Mouse (Mus musculus) stomach, embryonic 15.5 days (tissue): ENCODE data around the gene Tiam1. TPM values are rescaled to one million over a fixed set of nuclear protein-coding genes. Genes with fewer than 3 reads are reported as not detected.

Experiments
- ATAC-seq: fragments of 200-750 bp; cut with Nextera tagmentation; 2 replicates; pipeline ENCODE4 v1.8.0; 2017; ENCODE audit warnings: low read depth, moderate number of reproducible peaks, moderate TSS enrichment; ENCODE audit not compliant: insufficient read depth, low FRiP score
- H3K27ac ChIP-seq: fragments of 300-500 bp; sonication (generic); 2 replicates; pipeline ENCODE4 v1.5.1; 2015; ENCODE audit warnings: mild to moderate bottlenecking, inconsistent platforms
- H3K27me3 ChIP-seq: fragments of 300-500 bp; sonication (generic); replicated peaks from 2 replicates; pipeline ENCODE4 v1.6.1; 2015; ENCODE audit warnings: inconsistent platforms
- H3K36me3 ChIP-seq: fragments of 300-500 bp; sonication (generic); 2 replicates; pipeline ENCODE4 v1.6.1; 2015; ENCODE audit warnings: inconsistent platforms
- H3K4me1 ChIP-seq: fragments of 300-500 bp; sonication (generic); 2 replicates; pipeline ENCODE4 v1.6.1; 2015; ENCODE audit warnings: inconsistent platforms
- H3K4me2 ChIP-seq: fragments of 300-500 bp; sonication (generic); 2 replicates; pipeline ENCODE4 v1.6.1; 2015; ENCODE audit warnings: mild to moderate bottlenecking, inconsistent platforms
- H3K4me3 ChIP-seq: fragments of 300-500 bp; sonication (generic); replicated peaks from 2 replicates; pipeline ENCODE4 v1.5.1; 2015; ENCODE audit warnings: inconsistent platforms
- H3K9ac ChIP-seq: fragments of 300-500 bp; sonication (generic); 2 replicates; pipeline ENCODE4 v1.6.1; 2015; ENCODE audit warnings: inconsistent platforms
- H3K9me3 ChIP-seq: fragments of 300-500 bp; sonication (generic); 2 replicates; pipeline ENCODE4 v1.6.1; 2016; ENCODE audit warnings: inconsistent platforms
- WGBS: fragments of 180-500 bp; shearing (Covaris S2); methylation state at CpG from one replicate; pipeline ENCODE4 v1.1.7; 2015; 5-methylcytosine and 5-hydroxymethylcytosine counted together
- polyA plus RNA-seq: library from polyadenylated mRNA; unstranded; fragments of >200 nt; fragmentation: Nextera tagmentation; extraction: Ambion mirVana; gene quantifications from 2 replicates; pipeline ENCODE4 v1.2.1, GENCODE M21; 2015

The Tiam1 gene
- polyA plus RNA-seq, 1 experiment from 2014 or later, result 19.5 TPM

DNA sequence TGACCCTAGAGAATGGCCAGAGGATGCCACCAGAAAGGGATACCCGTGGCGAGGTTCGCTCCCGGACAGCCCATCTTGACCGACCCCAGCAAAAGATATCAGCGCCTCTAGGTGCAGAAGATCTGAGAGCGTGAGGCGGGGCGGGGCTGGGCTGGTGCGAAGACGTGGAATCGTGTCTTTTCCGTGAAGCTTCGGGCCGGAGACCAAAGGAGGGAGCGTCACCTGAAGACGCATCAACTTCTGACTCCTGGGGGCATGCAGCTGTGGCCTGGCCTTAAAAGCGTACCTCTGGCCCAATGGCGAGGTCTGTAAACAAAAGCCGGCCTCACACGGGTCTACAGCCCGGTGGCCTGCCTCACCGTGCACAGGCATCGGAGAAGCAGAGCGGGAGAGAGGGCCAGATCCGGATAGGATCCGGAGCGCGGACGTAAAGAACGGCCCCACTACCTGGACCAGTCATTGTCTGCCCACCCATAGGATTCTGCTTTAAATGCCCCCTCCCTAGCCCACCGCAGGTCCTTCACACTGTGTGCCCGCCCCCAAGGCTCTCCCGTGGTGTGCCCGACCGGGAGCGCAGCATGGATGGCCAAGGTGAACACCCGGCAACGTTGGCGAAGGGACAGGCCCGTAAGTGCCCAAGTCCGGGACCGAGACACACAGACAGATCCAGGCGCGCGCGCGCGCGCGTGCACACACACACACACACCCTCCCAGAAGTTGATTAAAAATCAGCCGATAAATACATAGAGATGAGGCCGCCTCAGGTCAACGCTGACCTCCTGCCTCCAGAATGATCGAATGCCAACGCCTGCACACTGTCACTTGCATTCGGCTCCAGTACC, 774 bp downstream of the Tiam1 start:
- peak overlapping the region; percentile 73 for H3K4me3 ChIP-seq
- peak overlapping the region; percentile 100 for H3K4me2 ChIP-seq
- WGBS, result under 1% methylated on average over 57 of the region's 57 CpGs
- peak overlapping the region; percentile 57 for H3K27ac ChIP-seq
- no peaks in the 10 kb centered on the region for H3K36me3 ChIP-seq
- H3K9me3 ChIP-seq, result no peaks in the 10 kb centered on the region
- no peak for ATAC-seq
- H3K4me1 ChIP-seq, result peaks cover 17% of the 10 kb centered on the region
- peak overlapping the region; percentile 53 for H3K9ac ChIP-seq
- H3K27me3 ChIP-seq, result no peaks in the 10 kb centered on the region

DNA sequence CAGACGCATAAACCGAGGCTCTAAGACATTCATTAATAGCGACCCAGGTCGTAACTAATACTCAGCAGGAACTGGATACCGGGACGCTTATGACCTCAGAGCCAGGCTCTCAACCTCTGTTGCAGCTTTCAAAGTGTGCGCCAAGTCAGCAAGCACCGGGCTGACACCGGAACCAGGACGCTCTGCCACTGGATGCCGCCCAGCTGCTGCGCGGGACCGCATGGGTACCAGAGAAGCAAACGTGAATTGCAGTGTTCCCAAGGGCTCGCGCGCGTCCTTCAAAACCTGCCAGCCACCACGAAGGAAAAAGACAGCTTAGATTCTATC, 1.4 kb downstream of the Tiam1 start:
- H3K36me3 ChIP-seq, result no peaks in the 10 kb centered on the region

DNA sequence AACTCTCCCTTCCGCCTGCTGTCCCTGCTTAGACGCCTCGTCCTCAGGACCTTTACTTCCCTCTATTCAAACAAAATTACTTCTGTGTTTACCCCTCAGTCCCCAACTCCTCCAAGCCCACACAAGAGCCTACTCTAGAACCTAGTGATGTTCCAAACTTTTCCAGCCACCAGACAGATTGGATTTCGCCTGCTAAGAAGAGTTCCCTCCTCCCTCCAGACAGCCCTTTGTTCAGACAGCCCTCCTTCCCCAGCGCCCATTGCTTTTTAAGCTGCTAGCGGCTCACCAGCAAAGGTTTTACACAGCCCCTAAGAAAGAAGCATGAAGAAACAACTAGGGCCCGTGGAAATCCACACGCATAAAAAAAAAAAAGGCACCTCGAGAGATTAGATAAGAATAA, 2.0 kb downstream of the Tiam1 start:
- ATAC-seq, result no peak
- H3K4me1 ChIP-seq, result peaks cover 17% of the 10 kb centered on the region
- H3K27ac ChIP-seq, result no peak overlapping the region
- H3K27me3 ChIP-seq, result no peaks in the 10 kb centered on the region
- WGBS, result 44% methylated on average over 9 of the region's 9 CpGs
- no peak overlapping the region for H3K4me3 ChIP-seq
- H3K9ac ChIP-seq, result no peak overlapping the region
- no peaks in the 10 kb centered on the region for H3K9me3 ChIP-seq
- peak overlapping the region; percentile 100 for H3K4me2 ChIP-seq
- no peaks in the 10 kb centered on the region for H3K36me3 ChIP-seq

More for the DNA sequence above, 1.4 kb downstream of the Tiam1 start:
- Histone ChIP-seq H3K4me3 (peak overlapping the region; percentile 73), H3K9ac (no peak overlapping the region), H3K27me3 (no peaks in the 10 kb centered on the region), H3K27ac (no peak overlapping the region), H3K4me1 (peaks cover 17% of the 10 kb centered on the region), H3K4me2 (peak overlapping the region; percentile 100), H3K9me3 (no peaks in the 10 kb centered on the region)
- 4% methylated on average over 20 of the region's 20 CpGs for WGBS
- ATAC-seq, result no peak

DNA sequence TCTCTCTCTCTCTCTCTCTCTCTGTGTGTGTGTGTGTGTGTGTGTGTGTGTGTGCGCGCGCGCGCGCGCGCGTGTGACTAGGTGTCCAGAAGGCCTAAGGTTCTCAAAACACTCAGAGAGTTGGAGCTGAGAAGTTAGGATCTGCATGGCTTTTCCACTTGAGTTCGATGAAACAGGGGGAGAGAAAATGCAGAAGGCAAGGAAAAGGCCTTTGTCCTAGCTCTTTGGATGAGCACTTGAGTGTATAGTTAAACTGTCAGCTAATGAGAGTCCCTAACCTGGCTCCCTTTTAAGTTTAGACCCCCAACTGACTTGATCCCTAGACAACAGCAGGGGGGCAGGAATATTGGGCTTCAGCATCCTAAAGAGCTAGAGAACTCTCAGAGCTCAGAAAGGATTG, 3.0 kb downstream of the Tiam1 start:
- no peak overlapping the region for H3K27ac ChIP-seq
- 89% methylated on average over 10 of the region's 10 CpGs for WGBS
- H3K9me3 ChIP-seq, result no peaks in the 10 kb centered on the region
- no peak for ATAC-seq
- no peak overlapping the region for H3K9ac ChIP-seq
- H3K27me3 ChIP-seq, result no peaks in the 10 kb centered on the region
- H3K4me2 ChIP-seq, result no peak overlapping the region
- no peak overlapping the region for H3K4me3 ChIP-seq
- no peaks in the 10 kb centered on the region for H3K36me3 ChIP-seq
- H3K4me1 ChIP-seq, result peaks cover 17% of the 10 kb centered on the region

DNA sequence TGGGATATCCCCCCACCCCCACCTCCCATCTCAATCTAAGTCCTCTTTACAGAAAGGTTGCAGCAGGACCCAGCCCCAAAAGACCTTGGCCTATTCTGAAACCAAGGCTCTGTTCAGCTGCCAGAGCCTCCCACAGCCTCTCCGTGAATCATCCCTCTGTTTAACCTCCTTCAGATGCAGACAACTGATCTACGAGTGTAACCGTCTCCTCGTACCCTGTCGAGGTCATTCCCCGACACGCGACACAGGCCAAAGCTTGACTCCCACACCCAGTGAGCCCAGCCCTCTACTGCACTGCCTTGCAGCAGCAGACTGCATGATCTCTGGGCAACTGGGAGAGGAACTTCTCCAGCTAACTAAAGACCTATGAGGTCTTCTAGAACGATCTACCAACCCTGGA, 3.9 kb downstream of the Tiam1 start:
- no peak overlapping the region for H3K4me2 ChIP-seq
- no peaks in the 10 kb centered on the region for H3K36me3 ChIP-seq
- H3K4me1 ChIP-seq, result peaks cover 16% of the 10 kb centered on the region
- no peak overlapping the region for H3K4me3 ChIP-seq
- WGBS, result 43% methylated on average over 9 of the region's 9 CpGs
- no peaks in the 10 kb centered on the region for H3K27me3 ChIP-seq
- H3K9me3 ChIP-seq, result no peaks in the 10 kb centered on the region
- ATAC-seq, result no peak
- H3K27ac ChIP-seq, result no peak overlapping the region
- no peak overlapping the region for H3K9ac ChIP-seq

DNA sequence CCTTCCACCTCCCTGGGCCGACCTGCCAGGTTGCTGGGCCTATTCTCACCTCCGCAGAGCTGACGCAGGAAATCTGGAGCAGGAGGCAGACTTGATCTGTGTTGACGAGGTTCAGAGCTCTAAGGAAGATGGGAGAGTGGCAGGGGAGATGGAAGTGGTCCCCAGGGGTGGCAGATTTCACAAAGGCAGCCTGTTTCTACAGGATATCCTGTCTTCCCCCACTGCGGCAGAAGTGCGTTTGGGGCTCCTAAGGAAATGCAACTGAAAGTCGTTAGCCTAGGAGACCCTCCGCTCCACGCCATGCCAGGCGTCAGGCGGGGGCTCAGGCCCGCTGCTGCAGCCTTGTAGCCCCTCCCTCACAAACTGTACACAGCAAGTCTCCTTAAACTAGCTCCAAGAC, 5.4 kb downstream of the Tiam1 start:
- Histone ChIP-seq H3K27ac (no peak overlapping the region), H3K4me3 (no peak overlapping the region), H3K36me3 (no peaks in the 10 kb centered on the region), H3K4me1 (peaks cover 13% of the 10 kb centered on the region), H3K9ac (no peak overlapping the region), H3K27me3 (no peaks in the 10 kb centered on the region), H3K9me3 (no peaks in the 10 kb centered on the region), H3K4me2 (no peak overlapping the region)
- no peak for ATAC-seq
- WGBS, result 69% methylated on average over 12 of the region's 12 CpGs

DNA sequence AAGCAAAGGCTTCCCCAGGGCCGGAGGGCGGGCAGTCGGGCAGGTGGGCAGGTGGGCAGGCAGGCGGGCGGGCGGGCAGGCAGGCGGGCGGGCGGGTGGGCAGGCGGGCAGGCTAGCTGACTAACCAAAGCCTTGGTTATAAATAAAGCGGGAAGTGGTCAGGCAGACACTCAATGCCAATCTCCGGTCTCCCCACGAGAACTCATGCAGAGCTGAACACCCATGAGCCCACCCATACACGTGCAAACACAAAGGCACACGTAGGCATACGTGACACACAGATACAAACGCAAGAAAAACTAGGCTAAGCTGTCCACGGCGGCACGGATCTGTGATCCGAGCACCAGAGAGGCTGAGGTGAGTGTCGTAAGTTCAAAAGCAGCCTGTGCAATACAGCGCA, 6.4 kb downstream of the Tiam1 start:
- Histone ChIP-seq H3K36me3 (no peaks in the 10 kb centered on the region), H3K9me3 (no peaks in the 10 kb centered on the region), H3K9ac (no peak overlapping the region), H3K4me3 (no peak overlapping the region), H3K27me3 (no peaks in the 10 kb centered on the region), H3K4me1 (peaks cover 11% of the 10 kb centered on the region), H3K4me2 (no peak overlapping the region), H3K27ac (no peak overlapping the region)
- WGBS, result 96% methylated on average over 23 of the region's 23 CpGs
- no peak for ATAC-seq

DNA sequence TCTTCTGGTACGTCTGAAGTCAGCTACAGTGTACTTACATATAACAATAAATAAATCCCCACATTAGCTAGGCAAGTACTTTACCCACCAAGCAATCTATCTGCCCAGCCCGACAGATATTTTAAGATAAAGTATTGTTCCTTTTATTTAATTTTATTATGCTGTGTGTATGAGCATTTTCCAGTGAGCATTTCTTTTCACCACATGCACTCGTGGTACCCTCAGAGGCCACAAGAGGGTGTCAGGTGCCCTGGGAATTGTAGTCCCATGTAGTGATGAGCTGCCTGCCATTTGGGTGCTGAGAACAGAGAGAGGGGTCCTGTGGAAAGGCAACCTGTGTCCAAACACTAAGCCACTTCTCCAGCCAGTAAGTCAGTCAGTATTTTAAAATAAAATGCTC, 8.0 kb downstream of the Tiam1 start:
- ATAC-seq, result no peak
- Histone ChIP-seq H3K9me3 (no peaks in the 10 kb centered on the region), H3K9ac (no peak overlapping the region), H3K36me3 (no peaks in the 10 kb centered on the region), H3K27ac (no peak overlapping the region), H3K4me1 (0 out of 2 replicates have a peak, but pooled peaks cover 4% of the 10 kb centered on the region), H3K4me3 (no peak overlapping the region), H3K27me3 (no peaks in the 10 kb centered on the region), H3K4me2 (no peak overlapping the region)
- 91% methylated on average over 3 of the region's 3 CpGs for WGBS

DNA sequence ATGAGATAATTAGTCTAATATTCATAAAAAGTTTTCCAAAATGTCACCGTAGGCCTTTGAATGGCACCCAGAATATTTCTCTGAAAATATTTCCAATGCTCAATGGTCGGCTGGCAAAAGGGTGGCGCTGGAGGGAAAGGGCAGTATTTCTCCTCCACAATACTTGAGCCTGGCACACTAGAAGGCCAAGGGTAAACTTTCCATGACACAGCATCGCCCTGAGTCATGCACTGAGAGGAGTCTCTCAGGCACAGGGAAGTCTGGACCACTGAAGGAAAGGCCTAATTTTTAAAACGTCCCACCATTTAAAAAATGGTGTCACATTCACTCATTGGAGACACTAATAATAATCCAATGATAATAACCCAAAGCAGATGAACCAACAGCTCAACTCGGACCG, 9.2 kb downstream of the Tiam1 start:
- Histone ChIP-seq H3K27ac (no peak overlapping the region), H3K9me3 (no peaks in the 10 kb centered on the region), H3K27me3 (no peaks in the 10 kb centered on the region), H3K4me3 (no peak overlapping the region), H3K4me2 (no peak overlapping the region), H3K9ac (no peak overlapping the region), H3K36me3 (no peaks in the 10 kb centered on the region), H3K4me1 (no peaks in the 10 kb centered on the region)
- WGBS, result 93% methylated on average over 7 of the region's 7 CpGs
- ATAC-seq, result no peak

DNA sequence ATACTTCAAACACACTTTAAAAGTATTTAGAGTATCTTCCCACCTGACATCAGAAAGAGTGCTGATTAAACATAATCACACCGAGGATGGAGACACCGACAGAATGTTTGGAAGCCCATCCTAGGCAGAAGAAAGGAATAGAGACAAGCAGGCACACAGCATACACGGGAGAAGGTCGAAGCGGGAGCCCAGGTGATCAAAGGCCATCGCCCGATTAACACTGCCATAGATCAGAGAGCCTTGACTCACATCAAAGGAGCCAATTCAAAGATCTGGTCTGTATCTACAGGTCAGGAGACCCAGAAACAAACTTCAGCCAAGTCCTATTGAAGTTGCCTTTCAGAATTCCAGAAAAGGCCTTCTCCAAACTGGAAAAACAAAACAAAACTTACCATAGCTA, 10.8 kb downstream of the Tiam1 start:
- H3K36me3 ChIP-seq, result no peaks in the 10 kb centered on the region
- WGBS, result 59% methylated on average over 7 of the region's 7 CpGs
- no peaks in the 10 kb centered on the region for H3K27me3 ChIP-seq
- no peaks in the 10 kb centered on the region for H3K9me3 ChIP-seq
- no peak overlapping the region for H3K4me2 ChIP-seq
- ATAC-seq, result no peak
- no peak overlapping the region for H3K9ac ChIP-seq
- H3K4me3 ChIP-seq, result no peak overlapping the region
- no peaks in the 10 kb centered on the region; the same call in 1 of the 2 replicates for H3K4me1 ChIP-seq
- H3K27ac ChIP-seq, result no peak overlapping the region

DNA sequence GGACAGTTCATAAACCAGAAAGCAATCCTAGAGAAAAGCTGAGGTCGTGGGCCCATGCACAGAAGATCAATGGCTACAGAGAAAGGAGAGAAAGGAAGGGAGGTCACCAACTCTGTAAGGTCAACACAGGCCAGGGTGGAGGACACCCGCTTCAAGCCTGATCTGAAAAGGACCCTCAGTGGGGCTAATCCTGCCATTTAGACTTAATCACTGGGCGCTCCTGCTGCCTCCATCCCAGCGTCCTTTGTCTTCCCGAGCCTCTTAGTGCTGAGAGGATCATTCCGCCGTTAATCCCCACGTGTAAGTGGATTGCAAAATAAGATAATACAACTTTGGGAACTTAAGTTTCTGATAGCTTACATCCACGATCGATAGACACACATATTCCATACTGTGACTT, 11.2 kb downstream of the Tiam1 start:
- WGBS, result 47% methylated on average over 10 of the region's 10 CpGs
- no peak for ATAC-seq

DNA sequence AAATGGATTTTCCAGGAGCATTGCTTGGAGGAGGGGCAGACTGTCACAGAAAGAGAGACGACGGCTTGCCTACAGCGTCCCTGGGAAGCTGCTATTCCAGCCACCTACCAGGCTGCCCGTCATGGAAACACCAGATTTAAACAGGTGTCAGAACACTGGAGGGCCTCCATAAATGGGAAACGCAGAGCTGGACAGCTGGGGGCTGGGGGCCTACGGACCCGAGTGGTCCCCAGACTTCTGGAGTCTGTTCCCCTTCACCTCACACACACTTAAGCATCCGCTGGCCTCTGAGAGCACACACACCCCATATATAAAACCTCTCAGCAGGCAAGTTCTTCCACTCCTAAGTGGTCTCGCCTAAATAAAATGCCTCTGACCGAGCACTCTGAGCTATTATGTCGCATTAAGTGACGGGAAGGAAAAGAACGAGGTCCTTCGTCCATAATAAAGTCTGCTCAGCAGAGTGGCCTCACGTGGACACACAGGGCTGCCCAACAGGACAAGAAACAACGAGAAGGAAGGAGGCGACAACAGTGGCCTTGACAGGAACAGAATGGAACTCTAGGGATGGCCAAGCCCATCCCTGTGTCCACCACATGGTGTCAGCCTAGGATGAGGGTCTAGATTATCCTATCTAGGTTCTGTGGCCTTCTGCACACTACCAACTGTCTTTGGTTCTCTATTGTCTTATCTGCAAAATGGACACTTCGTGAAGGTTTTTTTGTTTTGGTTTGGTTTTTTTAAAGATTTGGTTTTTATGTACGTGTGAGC, 14.6 kb downstream of the Tiam1 start:
- Histone ChIP-seq H3K27me3 (no peaks in the 10 kb centered on the region), H3K4me1 (peaks cover 8% of the 10 kb centered on the region; the same call in 1 of the 2 replicates), H3K27ac (no peak overlapping the region), H3K9me3 (no peaks in the 10 kb centered on the region), H3K4me2 (no peak overlapping the region), H3K9ac (no peak overlapping the region), H3K4me3 (no peak overlapping the region), H3K36me3 (no peaks in the 10 kb centered on the region)
- ATAC-seq, result no peak
- 47% methylated on average over 19 of the region's 19 CpGs for WGBS

More for the DNA sequence above, 11.2 kb downstream of the Tiam1 start:
- H3K4me2 ChIP-seq, result no peak overlapping the region
- H3K27me3 ChIP-seq, result no peaks in the 10 kb centered on the region
- no peaks in the 10 kb centered on the region; the same call in 1 of the 2 replicates for H3K4me1 ChIP-seq
- H3K9me3 ChIP-seq, result no peaks in the 10 kb centered on the region
- H3K36me3 ChIP-seq, result no peaks in the 10 kb centered on the region
- H3K27ac ChIP-seq, result no peak overlapping the region
- H3K9ac ChIP-seq, result no peak overlapping the region
- no peak overlapping the region for H3K4me3 ChIP-seq
